Mouse (Mus musculus) spleen, adult 2 months (tissue): ENCODE data around the gene Arf3.

Source experiments
- CTCF ChIP-seq: fragments of 200-500 bp; IDR thresholded peaks from 2 replicates; pipeline ENCODE4 v1.5.1; 2011; ENCODE audit warnings: mild to moderate bottlenecking, inconsistent platforms; ENCODE audit not compliant: insufficient read depth, insufficient read length, insufficient replicate concordance; ENCODE audit errors: extremely low read depth
- POLR2A ChIP-seq: fragments of 200-500 bp; IDR thresholded peaks from 2 replicates; pipeline ENCODE4 v1.6.1; 2011; ENCODE audit warnings: low read depth, low read length, inconsistent platforms

DNA sequence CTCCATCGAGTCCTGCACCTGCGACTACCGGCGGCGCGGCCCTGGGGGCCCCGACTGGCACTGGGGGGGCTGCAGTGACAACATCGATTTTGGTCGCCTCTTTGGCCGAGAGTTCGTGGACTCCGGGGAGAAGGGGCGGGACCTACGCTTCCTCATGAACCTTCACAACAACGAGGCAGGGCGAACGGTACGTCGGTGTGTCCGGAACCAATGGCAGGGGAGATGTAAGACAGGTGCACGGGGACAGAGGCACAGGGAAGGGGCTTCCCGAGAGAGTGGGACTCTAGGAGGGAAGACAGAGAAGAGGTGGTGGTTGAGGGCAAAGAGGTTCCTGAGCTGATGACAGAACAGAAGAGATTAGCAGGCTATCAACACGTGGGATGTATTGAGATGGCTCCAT lies 28.8 kb upstream of the Arf3 start:
- TF ChIP-seq CTCF (no peak), POLR2A (no peak)
